Mouse (Mus musculus): ENCODE data around the gene Slc12a9. TPM values are rescaled to one million over a fixed set of nuclear protein-coding genes. Genes with fewer than 3 reads are reported as not detected.

Gene Slc12a9
- polyA plus RNA-seq, 1 experiment = 14.4 TPM

DNA sequence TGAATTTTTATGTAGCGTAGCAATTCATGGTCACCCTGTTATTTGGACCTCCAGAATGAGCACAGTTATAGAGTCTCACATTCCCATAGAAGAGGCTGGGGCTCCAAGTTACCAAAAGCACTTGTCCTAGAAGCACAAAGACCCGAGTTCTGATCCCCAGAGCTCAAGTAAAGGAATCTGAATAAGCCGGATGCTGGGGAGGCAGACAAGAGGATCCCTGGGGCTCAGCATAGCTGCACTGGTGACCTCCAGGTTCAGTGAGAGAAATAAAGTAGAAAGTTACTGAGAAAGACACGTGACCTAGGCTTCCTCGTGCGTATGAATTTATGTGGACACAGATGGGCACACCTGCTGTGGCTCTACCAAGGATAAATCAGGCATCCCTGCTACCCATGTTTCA is 1.7 kb upstream of the Slc12a9 start:
- H3K4me1 ChIP-seq (ENCODE audit: control insufficient read depth, insufficient read depth, low read length) = peaks cover 3% of the 10 kb centered on the region; the same call in 1 of the 2 replicates
- H3K27ac ChIP-seq (ENCODE audit: control insufficient read depth, insufficient read depth, low read depth, low read length, poor library complexity) = no peak overlapping the region
- 81% methylated on average over 6 of the region's 6 CpGs for WGBS
- TF ChIP-seq CTCF (IDR thresholded peaks at IDR 0.05; ENCODE audit: control insufficient read depth, insufficient read depth, low read length) = no peak
- no peak for TF ChIP-seq POLR2A (IDR thresholded peaks at IDR 0.05; ENCODE audit: borderline replicate concordance, control insufficient read depth, low read depth, low read length)
- H3K4me3 ChIP-seq (replicated peaks; ENCODE audit: control insufficient read depth, low read depth, low read length) = no peak overlapping the region

- Histone ChIP-seq H3K4me3 (replicated peaks; ENCODE audit: control insufficient read depth, low read depth, low read length) (no peak overlapping the region), H3K27ac (ENCODE audit: control insufficient read depth, insufficient read depth, low read depth, low read length, poor library complexity) (no peak overlapping the region), H3K4me1 (ENCODE audit: control insufficient read depth, insufficient read depth, low read length) (no peaks in the 10 kb centered on the region; the same call in 1 of the 2 replicates)
- TF ChIP-seq POLR2A (IDR thresholded peaks at IDR 0.05; ENCODE audit: borderline replicate concordance, control insufficient read depth, low read depth, low read length) (no peak), CTCF (IDR thresholded peaks at IDR 0.05; ENCODE audit: control insufficient read depth, insufficient read depth, low read length) (no peak)
- 37% methylated on average over 10 of the region's 10 CpGs for WGBS
Measured at GRCm38 (mm10) chr5:137334317-137334716, 920 bp upstream of the Slc12a9 start.

DNA sequence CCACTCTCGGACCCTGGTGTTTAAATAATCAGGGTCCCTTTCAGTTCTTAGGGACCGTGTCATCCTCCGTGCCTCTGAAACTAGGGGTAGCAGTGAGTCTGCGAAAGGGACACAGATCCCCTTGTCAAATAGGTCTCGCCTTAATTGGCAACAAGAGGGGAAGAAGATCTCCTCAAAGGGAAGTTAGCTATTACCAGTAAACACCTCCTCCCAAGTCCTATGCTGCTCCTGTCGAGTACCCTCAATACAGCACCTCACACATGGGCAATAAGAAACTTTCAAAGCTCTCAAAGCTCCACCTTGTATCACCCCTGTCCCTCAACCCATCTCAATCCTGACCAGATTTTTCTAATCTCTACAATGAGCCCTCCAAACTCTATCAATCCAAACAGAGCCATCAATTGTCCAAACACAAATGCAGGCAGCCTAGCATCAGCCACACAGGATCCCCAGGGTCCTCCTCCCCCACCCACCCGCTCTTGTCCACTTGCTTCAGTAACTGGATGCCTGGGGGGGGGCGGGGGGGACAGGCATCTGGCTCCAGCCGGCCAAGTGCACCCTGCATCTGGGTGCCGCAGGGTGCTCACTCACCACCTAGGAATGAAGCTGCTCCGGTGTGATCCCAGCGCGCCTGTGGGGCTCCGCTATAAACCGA is 413 bp downstream of the Slc12a9 start:
- Histone ChIP-seq H3K27ac (ENCODE audit: control insufficient read depth, insufficient read depth, low read depth, low read length, poor library complexity) (peak overlapping the region; percentile 12; the same call in 1 of the 2 replicates), H3K4me1 (ENCODE audit: control insufficient read depth, insufficient read depth, low read length) (no peaks in the 10 kb centered on the region; the same call in 1 of the 2 replicates), H3K4me3 (replicated peaks; ENCODE audit: control insufficient read depth, low read depth, low read length) (peak overlapping the region; percentile 82)
- no peak for TF ChIP-seq POLR2A (IDR thresholded peaks at IDR 0.05; ENCODE audit: borderline replicate concordance, control insufficient read depth, low read depth, low read length)
- TF ChIP-seq CTCF (IDR thresholded peaks at IDR 0.05; ENCODE audit: control insufficient read depth, insufficient read depth, low read length) = no peak
- WGBS = 3% methylated on average over 15 of the region's 15 CpGs

- 66% methylated on average over 7 of the region's 7 CpGs for WGBS
- no peak for TF ChIP-seq CTCF (IDR thresholded peaks at IDR 0.05; ENCODE audit: control insufficient read depth, insufficient read depth, low read length)
- TF ChIP-seq POLR2A (IDR thresholded peaks at IDR 0.05; ENCODE audit: borderline replicate concordance, control insufficient read depth, low read depth, low read length) = no peak
- Histone ChIP-seq H3K4me3 (replicated peaks; ENCODE audit: control insufficient read depth, low read depth, low read length) (no peak overlapping the region), H3K27ac (ENCODE audit: control insufficient read depth, insufficient read depth, low read depth, low read length, poor library complexity) (no peak overlapping the region), H3K4me1 (ENCODE audit: control insufficient read depth, insufficient read depth, low read length) (no peaks in the 10 kb centered on the region; the same call in 1 of the 2 replicates)
Measured at GRCm38 (mm10) chr5:137330910-137331309, 2.5 kb downstream of the Slc12a9 start.

GRCm38 (mm10) chr5:137320996-137321395 is 12.4 kb downstream of the Slc12a9 start:
- H3K4me1 ChIP-seq (ENCODE audit: control insufficient read depth, insufficient read depth, low read length) = peaks cover 3% of the 10 kb centered on the region
- no peak overlapping the region for H3K27ac ChIP-seq (ENCODE audit: control insufficient read depth, insufficient read depth, low read depth, low read length, poor library complexity)
- H3K4me3 ChIP-seq (replicated peaks; ENCODE audit: control insufficient read depth, low read depth, low read length) = no peak overlapping the region
- TF ChIP-seq POLR2A (IDR thresholded peaks at IDR 0.05; ENCODE audit: borderline replicate concordance, control insufficient read depth, low read depth, low read length) (no peak), CTCF (IDR thresholded peaks at IDR 0.05; ENCODE audit: control insufficient read depth, insufficient read depth, low read length) (no peak)
- 79% methylated on average over 3 of the region's 3 CpGs for WGBS

DNA sequence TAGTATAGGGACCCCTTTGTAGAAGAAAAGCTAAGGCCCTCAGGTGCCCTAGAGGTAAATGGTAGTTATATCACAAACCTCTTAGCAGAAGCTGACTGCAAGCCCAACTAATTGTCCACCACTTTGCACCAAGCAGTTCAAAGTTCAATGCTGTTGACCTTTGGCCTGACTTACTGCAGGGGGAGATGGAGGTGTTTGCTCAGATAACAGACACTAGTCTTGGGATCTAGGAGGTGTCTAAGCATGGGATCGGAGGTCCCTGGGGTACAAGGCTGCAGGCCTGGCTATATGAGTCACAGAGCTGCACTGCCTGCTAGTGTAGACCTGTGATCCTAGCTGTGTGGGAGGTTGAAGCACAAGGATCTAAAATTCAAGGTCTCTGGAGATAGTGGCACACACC is 14.8 kb downstream of the Slc12a9 start:
- H3K4me1 ChIP-seq (ENCODE audit: control insufficient read depth, insufficient read depth, low read length) = peaks cover 3% of the 10 kb centered on the region
- TF ChIP-seq POLR2A (IDR thresholded peaks at IDR 0.05; ENCODE audit: borderline replicate concordance, control insufficient read depth, low read depth, low read length) = no peak
- no peak for TF ChIP-seq CTCF (IDR thresholded peaks at IDR 0.05; ENCODE audit: control insufficient read depth, insufficient read depth, low read length)
- 76% methylated on average over 1 of the region's 1 CpGs for WGBS
- no peak overlapping the region for H3K4me3 ChIP-seq (replicated peaks; ENCODE audit: control insufficient read depth, low read depth, low read length)
- no peak overlapping the region for H3K27ac ChIP-seq (ENCODE audit: control insufficient read depth, insufficient read depth, low read depth, low read length, poor library complexity)

DNA sequence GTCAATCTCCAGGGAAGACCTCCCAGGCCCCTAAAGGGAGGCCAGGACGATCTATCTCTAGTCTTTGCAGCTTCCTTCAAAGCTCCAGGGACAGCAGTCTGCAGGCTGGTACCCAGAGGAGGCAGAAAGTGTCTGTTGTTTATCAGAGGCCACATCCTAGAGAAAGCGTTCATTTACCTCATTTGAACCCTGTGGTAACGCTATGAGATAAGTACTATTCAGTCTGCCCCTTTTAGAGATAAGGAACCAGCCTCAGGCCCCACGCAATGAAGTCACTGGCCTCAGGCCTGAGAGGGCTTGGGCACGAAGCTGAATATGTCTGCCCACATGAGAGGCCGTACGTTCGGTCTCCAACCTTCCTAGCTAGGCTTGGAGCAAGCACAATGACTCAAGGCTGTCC is 16.0 kb downstream of the Slc12a9 start:
- peaks cover 3% of the 10 kb centered on the region for H3K4me1 ChIP-seq (ENCODE audit: control insufficient read depth, insufficient read depth, low read length)
- H3K4me3 ChIP-seq (replicated peaks; ENCODE audit: control insufficient read depth, low read depth, low read length) = no peak overlapping the region
- H3K27ac ChIP-seq (ENCODE audit: control insufficient read depth, insufficient read depth, low read depth, low read length, poor library complexity) = no peak overlapping the region
- 66% methylated on average over 8 of the region's 8 CpGs for WGBS
- no peak for TF ChIP-seq CTCF (IDR thresholded peaks at IDR 0.05; ENCODE audit: control insufficient read depth, insufficient read depth, low read length)
- no peak for TF ChIP-seq POLR2A (IDR thresholded peaks at IDR 0.05; ENCODE audit: borderline replicate concordance, control insufficient read depth, low read depth, low read length)

DNA sequence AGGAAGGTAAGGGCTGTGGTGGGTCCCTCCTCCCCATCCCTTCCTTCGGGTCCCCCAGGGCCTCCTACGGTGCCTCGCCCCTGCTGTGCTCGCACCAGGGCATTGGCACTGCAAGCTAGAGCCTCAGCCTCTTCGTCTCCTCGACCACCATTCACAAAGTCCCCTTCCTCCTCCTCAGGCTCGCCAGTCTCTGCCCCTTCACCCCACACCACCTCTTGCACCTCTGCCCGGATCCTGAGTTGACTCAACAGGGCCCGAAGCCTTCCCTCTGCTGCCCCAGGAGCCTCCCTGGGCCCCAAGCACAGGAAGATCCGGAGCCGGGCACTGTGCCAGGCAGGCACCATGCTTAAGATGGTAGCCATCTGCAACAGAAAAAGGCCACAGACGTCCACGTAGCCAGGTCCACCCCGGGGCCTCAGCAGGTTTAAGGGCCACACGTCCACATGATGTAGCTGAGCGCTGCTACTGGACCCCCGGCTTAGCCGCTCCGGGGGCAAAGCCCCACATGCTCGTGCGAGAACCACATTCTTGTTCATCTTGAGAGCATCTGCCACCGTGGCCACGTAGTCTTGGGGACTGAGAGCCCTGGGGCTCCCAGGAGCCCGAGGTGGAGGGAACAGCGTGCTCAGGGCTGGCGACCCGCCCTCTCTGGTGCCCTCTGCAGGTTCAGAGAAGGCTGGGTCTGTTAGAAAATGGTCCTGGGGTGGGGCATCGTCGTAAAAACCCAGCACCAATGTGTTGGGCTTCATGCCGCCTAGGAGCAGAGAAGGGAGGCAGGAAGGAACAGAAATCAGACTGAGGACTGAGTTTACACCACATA is 18.1 kb downstream of the Slc12a9 start:
- no peak overlapping the region for H3K4me3 ChIP-seq (replicated peaks; ENCODE audit: control insufficient read depth, low read depth, low read length)
- TF ChIP-seq POLR2A (IDR thresholded peaks at IDR 0.05; ENCODE audit: borderline replicate concordance, control insufficient read depth, low read depth, low read length) (no peak), CTCF (IDR thresholded peaks at IDR 0.05; ENCODE audit: control insufficient read depth, insufficient read depth, low read length) (peak; percentile 55; the same call in 1 of the 2 replicates)
- H3K27ac ChIP-seq (ENCODE audit: control insufficient read depth, insufficient read depth, low read depth, low read length, poor library complexity) = no peak overlapping the region
- WGBS = 53% methylated on average over 30 of the region's 30 CpGs
- peaks cover 2% of the 10 kb centered on the region for H3K4me1 ChIP-seq (ENCODE audit: control insufficient read depth, insufficient read depth, low read length)
